Mouse (Mus musculus): ENCODE results near the gene Zfp169.

DNA sequence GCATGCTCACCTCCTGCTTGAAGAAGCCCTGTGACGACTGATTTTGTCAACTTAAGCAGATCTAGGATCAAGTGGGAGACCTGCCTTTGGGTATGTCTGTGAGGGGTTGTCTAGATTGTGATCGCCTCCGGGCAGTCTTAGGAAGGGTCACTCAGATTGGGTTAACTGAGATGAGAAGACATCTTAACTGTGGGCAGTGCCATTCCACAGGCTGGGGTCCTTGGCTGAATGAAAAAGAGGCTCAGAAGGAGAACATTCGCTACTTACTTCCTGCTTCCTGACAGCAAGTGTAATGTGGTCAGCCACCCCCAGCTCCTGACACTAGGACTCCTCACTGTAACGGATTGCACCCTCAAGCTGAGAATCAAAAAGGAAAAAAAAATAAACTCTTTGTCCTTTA lies 54.0 kb downstream of the Zfp169 start:
- TF ChIP-seq CHD2 (IDR thresholded peaks at IDR 0.05; ENCODE audit: low read depth, low read length) (no peak), ZC3H11A (IDR thresholded peaks at IDR 0.05; ENCODE audit: borderline replicate concordance, low read depth, low read length) (no peak), MAFK (IDR thresholded peaks at IDR 0.05; ENCODE audit: insufficient read depth, low read depth, low read length) (no peak)
